12 mouse cellular contexts compared by ENCODE assay signal in the genomic region with DNA sequence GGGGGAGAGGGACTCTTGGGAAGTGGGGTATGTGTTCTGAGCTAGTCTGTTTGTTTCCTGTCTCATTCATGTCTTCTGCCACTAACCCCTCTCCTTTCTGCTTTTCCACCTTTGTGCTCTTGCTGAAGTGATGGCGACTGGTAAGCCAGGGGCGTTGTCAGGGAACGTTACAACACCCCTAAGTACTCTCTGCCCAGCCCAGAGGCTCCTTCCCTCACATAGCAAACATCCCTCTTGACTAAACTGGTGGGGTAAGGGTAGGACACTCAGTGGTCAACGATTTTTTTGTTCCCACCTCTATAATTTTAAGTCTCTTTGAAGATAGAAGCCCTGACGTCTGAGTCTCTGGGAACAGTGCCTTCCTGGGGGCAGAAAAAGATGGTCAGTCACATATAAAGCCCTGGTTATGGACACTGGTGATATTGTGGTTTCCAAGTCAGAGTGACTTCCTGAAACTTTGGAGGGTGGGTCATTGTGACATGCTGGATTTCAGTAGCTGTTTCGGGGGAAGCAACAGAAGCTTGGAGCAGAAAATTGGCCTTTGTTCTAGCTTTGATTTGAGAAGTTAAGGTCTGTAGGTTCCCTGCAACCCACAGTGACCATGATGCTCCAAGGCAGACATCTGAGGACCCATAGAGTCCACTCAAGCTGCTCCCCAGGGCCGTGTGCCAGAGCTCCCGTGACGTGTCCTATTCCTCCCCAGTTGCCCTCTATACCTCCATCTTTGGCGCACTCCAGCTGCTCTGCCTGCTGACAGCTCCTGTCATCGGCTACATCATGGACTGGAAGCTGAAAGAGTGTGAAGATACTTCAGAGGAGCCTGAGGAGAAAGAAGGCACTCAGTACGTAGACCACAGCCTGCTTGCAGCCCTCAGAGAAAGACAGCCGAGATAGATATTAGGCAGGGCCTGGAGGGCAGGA. TPM values are rescaled to one million over a fixed set of nuclear protein-coding genes. Genes with fewer than 3 reads are reported as not detected.
DNase-seq lines count a peak whose midpoint lies in the region; ATAC-seq and TF ChIP-seq lines count a peak whose summit lies in the region.
"Had no signal": no experiment of that assay in that cellular context is flagged by ENCODE, and none has a peak within 500 bp of the region (broad histone marks: within the 10 kb centered on the region; RNA-seq: fewer than 3 reads in every experiment).

No protein-coding gene starts in this region.

- intact Hi-C loops in gastrocnemius, adult 2 months (cut with DNase I), result loop anchor here (5.0 kb wide), 1 partner anchor 104 kb away; a partner anchor contains a TSS

- ATAC-seq in erythroblast, adult 5-6 weeks (replicated peaks; ENCODE audit: low FRiP score, poor library complexity, severe bottlenecking), result no peak
- no peak for ATAC-seq in inflammation-experienced regulatory T-cells, adult 6 months
- ATAC-seq: midbrain, embryonic 16.5 days had no signal

- TF ChIP-seq CTCF in gastrocnemius, adult 2 months (IDR thresholded peaks at IDR 0.05), result no peak
- no peak for TF ChIP-seq CTCF in bone marrow, adult 2 months (IDR thresholded peaks at IDR 0.05; ENCODE audit: control insufficient read depth, insufficient read depth, low read length)

- H3K9me3 ChIP-seq in heart, embryonic 10.5 days, result no peaks in the 10 kb centered on the region
- H3K9me3 ChIP-seq: hindbrain, embryonic 12.5 days; limb, embryonic 13.5 days had no signal

- peaks cover 15% of the 10 kb centered on the region for H3K36me3 ChIP-seq in heart, embryonic 10.5 days
- H3K36me3 ChIP-seq: limb, embryonic 13.5 days had no signal

- no peak for DNase-seq in gastrocnemius, adult 2 months
- no peak for DNase-seq in gastrocnemius, adult 8-10 months (ENCODE audit: low spot score in 2 of 2)
- peak; percentile 85 for DNase-seq in heart, embryonic 10.5 days (ENCODE audit: low spot score)
- DNase-seq in lung, postnatal 25 days (ENCODE audit: low spot score), result peak; percentile 56
- no peak for DNase-seq in adipocyte (ENCODE audit: low spot score)
- DNase-seq: right cerebral cortex, adult 18-20 months had no signal

- no peak for TF ChIP-seq POLR2A in bone marrow, adult 2 months (IDR thresholded peaks at IDR 0.05; ENCODE audit: borderline replicate concordance, control insufficient read depth, low read depth, low read length)

- H3K27ac ChIP-seq in gastrocnemius, adult 2 months, result peak overlapping the region; percentile 89
- H3K27ac ChIP-seq in bone marrow, adult 2 months (ENCODE audit: control insufficient read depth, insufficient read depth, low read depth, low read length, poor library complexity), result peak overlapping the region; percentile 57
- H3K27ac ChIP-seq in heart, embryonic 10.5 days, result peak overlapping the region; percentile 48; the same call in 1 of the 2 replicates
- H3K27ac ChIP-seq: hindbrain, embryonic 12.5 days; limb, embryonic 13.5 days had no signal

- WGBS in bone marrow, adult 2 months, result 54% methylated on average over 13 of the region's 13 CpGs
- WGBS in heart, embryonic 10.5 days, result 52% methylated on average over 13 of the region's 13 CpGs

- peaks cover 25% of the 10 kb centered on the region for H3K27me3 ChIP-seq in heart, embryonic 10.5 days (ENCODE audit: insufficient read depth, poor library complexity, severe bottlenecking)
- H3K27me3 ChIP-seq: limb, embryonic 13.5 days had no signal

- no peak overlapping the region for H3K4me3 ChIP-seq in gastrocnemius, adult 2 months
- no peak overlapping the region for H3K4me3 ChIP-seq in bone marrow, adult 2 months (replicated peaks; ENCODE audit: control insufficient read depth, low read depth, low read length)
- no peak overlapping the region for H3K4me3 ChIP-seq in heart, embryonic 10.5 days
- H3K4me3 ChIP-seq: hindbrain, embryonic 12.5 days; limb, embryonic 13.5 days had no signal

- H3K4me1 ChIP-seq in bone marrow, adult 2 months (ENCODE audit: control insufficient read depth, insufficient read depth, low read length), result peaks cover 11% of the 10 kb centered on the region
- peaks cover 73% of the 10 kb centered on the region for H3K4me1 ChIP-seq in heart, embryonic 10.5 days
- H3K4me1 ChIP-seq: limb, embryonic 13.5 days had no signal

RNA-seq across cellular contexts. Expression of a gene that starts 21.4 kb away (rescaled TPM):
- total RNA-seq in gastrocnemius, adult 2 months (2021), result 100 to 1,000 TPM; 151 to 206 TPM
- 100 to 1,000 TPM; 153 to 214 (median 207) TPM for total RNA-seq in gastrocnemius, adult 8-10 months (2022)
- polyA plus RNA-seq in bone marrow, adult 2 months (2011; ENCODE audit: insufficient read depth, insufficient read length, low replicate concordance, missing spikeins), result 76.6 and 102 TPM in 2 replicates
- 56.1 and 80.1 TPM in 2 replicates for polyA plus RNA-seq in heart, embryonic 10.5 days (2016; fragmentation: Nextera tagmentation; extraction: Ambion mirVana)
- 44.7 and 47.5 TPM in 2 replicates for total RNA-seq in erythroblast, adult 5-6 weeks (2015; ENCODE audit: low replicate concordance)
- 16.2 and 22.4 TPM in 2 replicates for total RNA-seq in erythroblast, adult 5-6 weeks (2017; ENCODE audit: low replicate concordance)
- polyA plus RNA-seq in inflammation-experienced regulatory T-cells, adult 6 months (2017; shearing (Covaris generic)), result 10 to 100 TPM; 30.5 to 50.5 (median 40.2) TPM

RNA-seq across cellular contexts. Expression of a gene that starts 35.0 kb away (rescaled TPM):
- total RNA-seq in gastrocnemius, adult 2 months (2021), result 10 to 100 TPM; 19.0 to 41.6 TPM
- 10 to 100 TPM; 22.0 to 28.2 (median 24.4) TPM for total RNA-seq in gastrocnemius, adult 8-10 months (2022)
- 16.6 and 20.4 TPM in 2 replicates for polyA plus RNA-seq in bone marrow, adult 2 months (2011; ENCODE audit: insufficient read depth, insufficient read length, low replicate concordance, missing spikeins)
- 5.5 and 6.4 TPM in 2 replicates for polyA plus RNA-seq in heart, embryonic 10.5 days (2016; fragmentation: Nextera tagmentation; extraction: Ambion mirVana)
- total RNA-seq in erythroblast, adult 5-6 weeks (2015; ENCODE audit: low replicate concordance), result 6.7 and 11.9 TPM in 2 replicates
- total RNA-seq in erythroblast, adult 5-6 weeks (2017; ENCODE audit: low replicate concordance), result 9.1 and 14.9 TPM in 2 replicates
- 10 to 100 TPM; 20.1 to 22.4 (median 21.6) TPM for polyA plus RNA-seq in inflammation-experienced regulatory T-cells, adult 6 months (2017; shearing (Covaris generic))

RNA-seq across cellular contexts. Expression of a gene that starts 53.2 kb away (rescaled TPM):
- 1 to 10 TPM; 2.4 to 5.7 TPM for total RNA-seq in gastrocnemius, adult 2 months (2021)
- 1 to 10 TPM; 1.6 to 2.8 (median 2.1) TPM for total RNA-seq in gastrocnemius, adult 8-10 months (2022)
- polyA plus RNA-seq in bone marrow, adult 2 months (2011; ENCODE audit: insufficient read depth, insufficient read length, low replicate concordance, missing spikeins), result 3.9 and 8.4 TPM in 2 replicates
- polyA plus RNA-seq in heart, embryonic 10.5 days (2016; fragmentation: Nextera tagmentation; extraction: Ambion mirVana), result 13.6 and 15.8 TPM in 2 replicates
- total RNA-seq in erythroblast, adult 5-6 weeks (2015; ENCODE audit: low replicate concordance), result 0.42 TPM in 1 of 2 replicates, not detected in the other
- 0.42 and 1.4 TPM in 2 replicates for total RNA-seq in erythroblast, adult 5-6 weeks (2017; ENCODE audit: low replicate concordance)
- under 1 TPM; 0.18 to 0.93 (median 0.28) TPM for polyA plus RNA-seq in inflammation-experienced regulatory T-cells, adult 6 months (2017; shearing (Covaris generic))

RNA-seq across cellular contexts. Expression of a gene that starts 56.6 kb away (rescaled TPM):
- total RNA-seq in gastrocnemius, adult 2 months (2021), result 10 to 100 TPM; 33.4 to 41.9 TPM
- total RNA-seq in gastrocnemius, adult 8-10 months (2022), result 10 to 100 TPM; 28.7 to 34.0 (median 30.9) TPM
- polyA plus RNA-seq in bone marrow, adult 2 months (2011; ENCODE audit: insufficient read depth, insufficient read length, low replicate concordance, missing spikeins), result 1.3 and 3.2 TPM in 2 replicates
- polyA plus RNA-seq in heart, embryonic 10.5 days (2016; fragmentation: Nextera tagmentation; extraction: Ambion mirVana), result 0.76 and 0.78 TPM in 2 replicates
- total RNA-seq in erythroblast, adult 5-6 weeks (2015; ENCODE audit: low replicate concordance), result not detected in 2 replicates
- total RNA-seq in erythroblast, adult 5-6 weeks (2017; ENCODE audit: low replicate concordance), result not detected in 2 replicates
- polyA plus RNA-seq in inflammation-experienced regulatory T-cells, adult 6 months (2017; shearing (Covaris generic)), result not detected

Comparison
In these comparisons a context has a peak if more than half of its experiments do, and no peak if none do; other contexts are left out.
1. DNase-seq: peak in heart, embryonic 10.5 days (single experiment) and lung, postnatal 25 days (single experiment); none in gastrocnemius, adult 2 months (single experiment), gastrocnemius, adult 8-10 months (0 of 2) and adipocyte (single experiment).
2. Peak in every context shown above with its lines, with median percentiles within 50 percentile points of each other: H3K27ac ChIP-seq.